Mouse (Mus musculus) heart, postnatal 0 days (tissue): ENCODE results near the gene Nav2. TPM values are rescaled to one million over a fixed set of nuclear protein-coding genes. Genes with fewer than 3 reads are reported as not detected.

Experiments used
- ATAC-seq: fragments of 200-750 bp; cut with Nextera tagmentation; 2 replicates; pipeline ENCODE4 v1.8.0; 2017; ENCODE audit warnings: low read depth, moderate number of reproducible peaks, moderate library complexity; ENCODE audit not compliant: insufficient read depth
- DNase-seq: peaks from one replicate; pipeline ENCODE4 v3.0.0-alpha.2; 2016; ENCODE audit warnings: low spot score
- H3K27ac ChIP-seq: fragments of 300-500 bp; sonication (generic); 2 replicates; pipeline ENCODE4 v1.5.1; 2014; ENCODE audit warnings: low read depth, mild to moderate bottlenecking
- H3K27me3 ChIP-seq: fragments of 300-500 bp; sonication (generic); 2 replicates; pipeline ENCODE4 v1.6.1; 2014; ENCODE audit warnings: low read length, mixed read lengths; ENCODE audit not compliant: control insufficient read depth, insufficient read depth
- H3K36me3 ChIP-seq: fragments of 300-500 bp; sonication (generic); replicated peaks from 2 replicates; pipeline ENCODE4 v1.6.1; 2014; ENCODE audit warnings: low read length, mixed read lengths; ENCODE audit not compliant: control insufficient read depth, insufficient read depth
- H3K4me1 ChIP-seq: fragments of 300-500 bp; sonication (generic); 2 replicates; pipeline ENCODE4 v1.6.1; 2014; ENCODE audit warnings: antibody characterized with exemption; ENCODE audit not compliant: control insufficient read depth, insufficient read depth
- H3K4me2 ChIP-seq: fragments of 300-500 bp; sonication (generic); 2 replicates; pipeline ENCODE4 v1.6.1; 2014; ENCODE audit warnings: low read depth, mild to moderate bottlenecking, low read length, moderate library complexity
- H3K4me3 ChIP-seq: fragments of 300-500 bp; sonication (generic); 2 replicates; pipeline ENCODE4 v1.5.1; 2014; ENCODE audit warnings: low read depth, low read length
- H3K9ac ChIP-seq: fragments of 300-500 bp; sonication (generic); replicated peaks from 2 replicates; pipeline ENCODE4 v1.6.1; 2014; ENCODE audit warnings: low read depth, low read length, mixed read lengths
- H3K9me3 ChIP-seq: fragments of 300-500 bp; sonication (generic); replicated peaks from 2 replicates; pipeline ENCODE4 v1.6.1; 2016; ENCODE audit warnings: low read length; ENCODE audit not compliant: control insufficient read depth
- CTCF ChIP-seq: IDR thresholded peaks from 2 replicates; pipeline ENCODE4 v1.5.1; 2016; ENCODE audit warnings: antibody characterized with exemption, control low read depth, low read depth
- EP300 ChIP-seq: IDR thresholded peaks from 2 replicates; pipeline ENCODE4 v1.6.1; 2016; ENCODE audit warnings: antibody characterized with exemption, low read depth
- WGBS: fragments of 180-500 bp; shearing (Covaris S2); extraction: QIAGEN DNeasy Blood & Tissue Kit; methylation state at CpG from one replicate; pipeline ENCODE4 v1.1.7; 2014; 5-methylcytosine and 5-hydroxymethylcytosine counted together
- polyA plus RNA-seq: library from polyadenylated mRNA; unstranded; fragments of >200 nt; fragmentation: Nextera tagmentation; extraction: Ambion mirVana; gene quantifications from 2 replicates; pipeline ENCODE4 v1.2.1, GENCODE M21; 2015
- total RNA-seq: library from RNA; depleted of rRNA; stranded (reverse); fragments of >200 nt; gene quantifications from 2 replicates; pipeline ENCODE4 v1.2.3, GENCODE M21; 2014; ENCODE audit warnings: low replicate concordance

The Nav2 gene
- total and polyA plus RNA-seq, 2 experiments from 2014 or later: 22.8 to 77.9 TPM

- peaks cover 97% of the 10 kb centered on the region for H3K27me3 ChIP-seq
Measured at GRCm38 (mm10) chr7:49636491-49637115, 728.1 kb downstream of the Nav2 start, which contains the start of gene Dbx1. Gene Dbx1 (minus strand): TSS chr7:49636849.

DNA sequence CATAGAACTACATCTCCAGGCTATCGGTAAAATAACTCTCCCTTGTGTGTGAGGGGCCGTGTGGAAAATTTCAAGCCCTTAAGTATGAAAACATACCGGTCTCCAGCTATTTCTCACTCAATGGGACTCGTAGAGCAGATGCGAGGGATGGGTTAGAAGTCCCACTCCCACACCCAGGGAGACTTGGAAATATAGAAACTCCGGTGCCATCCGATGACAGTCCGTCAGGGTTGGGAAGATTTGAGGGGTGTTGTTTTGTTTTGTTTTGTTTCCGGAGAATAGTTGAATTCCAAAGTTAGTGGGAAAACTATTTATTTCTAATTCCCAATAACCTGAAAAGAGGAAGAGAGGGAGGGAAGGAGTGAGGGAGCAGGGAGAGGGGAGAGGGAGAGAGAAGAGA, 728.8 kb downstream of the Nav2 start:
- DNase-seq: no peak
- Histone ChIP-seq H3K36me3 (no peaks in the 10 kb centered on the region), H3K27me3 (peaks cover 94% of the 10 kb centered on the region), H3K4me3 (no peak overlapping the region), H3K4me1 (peaks cover 14% of the 10 kb centered on the region; the same call in 1 of the 2 replicates), H3K27ac (no peak overlapping the region), H3K9me3 (no peaks in the 10 kb centered on the region), H3K9ac (no peak overlapping the region), H3K4me2 (no peak overlapping the region)
- ATAC-seq: no peak
- 4% methylated on average over 9 of the region's 9 CpGs for WGBS
- TF ChIP-seq EP300: no peak
- no peak for TF ChIP-seq CTCF

More at GRCm38 (mm10) chr7:49636491-49637115, 728.1 kb downstream of the Nav2 start, which contains the start of gene Dbx1:
- 0 out of 2 replicates have a peak within 1 kb of the TSS, but pooled peaks have one; percentile 50 for H3K4me3 ChIP-seq
- no peak for DNase-seq
- H3K4me1 ChIP-seq: peaks cover 14% of the 10 kb centered on the region; the same call in 1 of the 2 replicates
- ATAC-seq: no peak
- H3K9ac ChIP-seq: no peak within 1 kb of the TSS
- WGBS: 3% methylated on average over 28 of the region's 33 CpGs
- H3K36me3 ChIP-seq: no peaks in the 10 kb centered on the region
- no peak within 1 kb of the TSS for H3K4me2 ChIP-seq
- TF ChIP-seq CTCF (no peak), EP300 (no peak)
- H3K9me3 ChIP-seq: no peaks in the 10 kb centered on the region
- no peak within 1 kb of the TSS for H3K27ac ChIP-seq

DNA sequence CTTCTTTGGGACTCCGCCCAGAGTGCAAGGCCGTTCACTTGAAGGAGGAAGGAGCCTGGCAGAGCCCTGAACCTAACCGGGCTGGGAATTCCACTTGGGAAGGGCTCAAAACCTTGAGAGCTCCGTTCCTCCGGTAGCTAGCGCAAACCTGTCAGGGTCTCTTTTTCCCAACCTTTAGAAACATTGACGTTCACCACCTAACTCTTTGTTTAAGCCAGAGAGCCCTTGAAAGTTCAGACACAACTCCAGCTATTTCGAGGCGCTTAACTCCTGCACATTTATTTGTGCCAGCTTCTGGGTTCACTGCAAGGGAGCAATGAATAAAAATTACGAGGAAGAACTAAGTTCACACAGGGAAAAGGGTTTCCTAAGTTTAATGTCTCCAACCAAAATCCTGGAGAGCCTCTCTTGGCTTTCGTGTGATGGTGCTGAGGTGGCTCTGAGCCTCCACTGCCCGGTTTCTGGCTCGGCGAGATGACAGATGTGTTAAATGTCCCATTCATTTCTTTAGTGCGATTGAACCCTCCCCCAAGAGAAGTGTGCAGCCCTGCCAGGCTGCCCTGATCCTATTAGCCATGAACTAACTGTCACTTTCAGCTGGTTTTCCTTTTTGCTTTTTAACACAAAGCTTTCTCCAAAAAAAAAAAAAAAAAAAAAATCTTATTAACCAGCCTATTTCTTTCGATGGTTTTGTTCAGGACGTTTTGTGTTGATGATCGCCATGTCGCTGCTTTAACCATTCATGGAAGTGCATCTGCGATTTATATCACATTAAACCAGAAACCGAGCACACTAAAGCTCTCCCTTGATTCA, 729.5 kb downstream of the Nav2 start:
- no peak for DNase-seq
- no peak overlapping the region for H3K9ac ChIP-seq
- H3K36me3 ChIP-seq: no peaks in the 10 kb centered on the region
- no peak overlapping the region for H3K4me3 ChIP-seq
- no peaks in the 10 kb centered on the region for H3K9me3 ChIP-seq
- ATAC-seq: no peak
- H3K27me3 ChIP-seq: peaks cover 87% of the 10 kb centered on the region
- no peak overlapping the region for H3K27ac ChIP-seq
- H3K4me2 ChIP-seq: no peak overlapping the region
- no peak for TF ChIP-seq CTCF
- no peak for TF ChIP-seq EP300
- 2% methylated on average over 21 of the region's 21 CpGs for WGBS
- peaks cover 14% of the 10 kb centered on the region; the same call in 1 of the 2 replicates for H3K4me1 ChIP-seq

GRCm38 (mm10) chr7:49638941-49639776, 730.6 kb downstream of the Nav2 start:
- H3K4me3 ChIP-seq: peak overlapping the region; percentile 20; the same call in 1 of the 2 replicates
- H3K4me1 ChIP-seq: 0 out of 2 replicates have a peak, but pooled peaks cover 6% of the 10 kb centered on the region
- H3K27me3 ChIP-seq: peaks cover 78% of the 10 kb centered on the region
- DNase-seq (no peak), ATAC-seq (no peak)
- no peaks in the 10 kb centered on the region for H3K36me3 ChIP-seq
- TF ChIP-seq EP300 (no peak), CTCF (no peak)
- H3K27ac ChIP-seq: no peak overlapping the region
- H3K9me3 ChIP-seq: no peaks in the 10 kb centered on the region
- whole genome bisulfite sequencing: 4% methylated on average over 35 of the region's 35 CpGs
- H3K4me2 ChIP-seq: peak overlapping the region; percentile 30; the same call in 1 of the 2 replicates
- no peak overlapping the region for H3K9ac ChIP-seq
